Mouse (Mus musculus) heart, adult 11 months (tissue): ENCODE data around the gene Myom1.

Experiments
- DNase-seq: peaks from one replicate; pipeline ENCODE4 v3.0.0; 2022

Gene Myom1

GRCm38 (mm10) chr17:71002081-71002743 is at the start of gene Myom1:
TSS of gene Myom1 (plus strand) at chr17:71002633.
- peak; percentile 100 for DNase-seq

GRCm38 (mm10) chr17:70963546-70963945 is 38.9 kb upstream of the Myom1 start:
- DNase-seq = peak; percentile 99

- DNase-seq = peak; percentile 48
These were observed 37.2 kb upstream of the Myom1 start for GRCm38 (mm10) chr17:70965281-70965680.

- peak; percentile 76 for DNase-seq
These were observed 36.3 kb upstream of the Myom1 start for GRCm38 (mm10) chr17:70966126-70966525.

- DNase-seq = no peak
These were observed 35.2 kb upstream of the Myom1 start for GRCm38 (mm10) chr17:70967191-70967590.

GRCm38 (mm10) chr17:70967646-70968045 is 34.8 kb upstream of the Myom1 start:
- DNase-seq = peak; percentile 90

GRCm38 (mm10) chr17:70968606-70969191 is 33.7 kb upstream of the Myom1 start:
- DNase-seq = no peak

GRCm38 (mm10) chr17:70971206-70971605 is 31.2 kb upstream of the Myom1 start:
- DNase-seq = no peak

GRCm38 (mm10) chr17:70973398-70973797 is 29.0 kb upstream of the Myom1 start:
- peak; percentile 50 for DNase-seq

GRCm38 (mm10) chr17:70974065-70974464 is 28.4 kb upstream of the Myom1 start:
- peak; percentile 90 for DNase-seq

GRCm38 (mm10) chr17:70977799-70978198 is 24.6 kb upstream of the Myom1 start:
- peak; percentile 66 for DNase-seq

GRCm38 (mm10) chr17:70979345-70980223 is 22.8 kb upstream of the Myom1 start:
- peak; percentile 96 for DNase-seq

- peak; percentile 88 for DNase-seq
These were observed 16.7 kb upstream of the Myom1 start for GRCm38 (mm10) chr17:70985501-70986354.

- no peak for DNase-seq
These were observed 16.1 kb upstream of the Myom1 start for GRCm38 (mm10) chr17:70986355-70986740.

GRCm38 (mm10) chr17:70986831-70987660 is 15.4 kb upstream of the Myom1 start:
- DNase-seq = no peak

- no peak for DNase-seq
These were observed 14.1 kb upstream of the Myom1 start for GRCm38 (mm10) chr17:70988337-70988767.

- no peak for DNase-seq
These were observed 13.0 kb upstream of the Myom1 start for GRCm38 (mm10) chr17:70989430-70989829.

GRCm38 (mm10) chr17:70989991-70990390 is 12.4 kb upstream of the Myom1 start:
- no peak for DNase-seq

- peak; percentile 99 for DNase-seq
These were observed 11.8 kb upstream of the Myom1 start for GRCm38 (mm10) chr17:70990403-70991303.
